Mouse (Mus musculus): Measurements from ENCODE around the gene Mtus2.

GRCm38 (mm10) chr5:148160529-148161154, 203.5 kb downstream of the Mtus2 start:
- TF ChIP-seq CTCF (IDR thresholded peaks at IDR 0.05) (no peak), EP300 (IDR thresholded peaks at IDR 0.05) (no peak)
